Mouse (Mus musculus): Measurements from ENCODE around the gene Cul3. TPM values are rescaled to one million over a fixed set of nuclear protein-coding genes. Genes with fewer than 3 reads are reported as not detected.

Gene Cul3
- polyA plus RNA-seq, 1 experiment = 88.4 TPM

DNA sequence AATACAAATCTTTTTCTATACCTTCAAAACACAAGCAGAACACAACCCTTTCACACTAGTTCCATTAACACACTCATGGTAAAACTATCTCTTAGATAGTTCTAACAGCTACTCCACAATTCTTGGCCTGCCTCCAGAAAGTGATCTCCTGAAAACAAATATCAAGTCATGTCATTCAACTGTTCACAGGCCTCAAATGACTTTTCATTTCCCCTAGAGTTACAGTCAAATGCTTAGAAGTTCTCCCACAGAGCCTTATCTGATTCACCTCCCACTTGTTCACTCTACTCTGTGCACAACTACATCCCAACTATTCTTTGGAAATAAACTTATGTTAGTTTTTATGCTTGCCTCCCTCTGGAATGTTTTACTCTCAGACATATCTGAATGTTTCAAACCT is 15.9 kb downstream of the Cul3 start:
- no peak for DNase-seq (ENCODE audit: extremely low spot score in 1 of 2, low spot score in 1 of 2)

- DNase-seq (ENCODE audit: extremely low spot score in 1 of 2, low spot score in 1 of 2) = no peak
Measured at GRCm38 (mm10) chr1:80315533-80316045, 24.7 kb downstream of the Cul3 start.

DNA sequence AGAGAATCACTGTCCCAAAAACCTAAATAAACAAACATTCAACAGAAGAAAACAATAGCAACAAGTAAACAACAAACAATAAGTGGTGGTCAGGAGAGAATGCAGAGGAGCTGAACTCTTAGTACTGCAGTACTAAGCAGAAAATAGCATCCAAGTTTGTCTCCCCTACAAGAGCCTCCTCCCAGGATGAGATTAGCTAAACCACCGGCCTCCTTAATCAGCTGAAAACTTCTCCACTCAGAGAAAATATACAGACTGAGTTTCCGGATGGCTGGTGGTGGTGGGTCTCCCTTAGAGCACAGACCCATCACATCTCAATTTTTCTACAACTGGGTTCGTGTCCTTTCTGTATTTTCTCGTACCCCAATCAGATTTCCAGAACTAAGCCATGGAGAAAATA is 47.0 kb downstream of the Cul3 start:
- no peak for DNase-seq (ENCODE audit: extremely low spot score in 1 of 2, low spot score in 1 of 2)

DNA sequence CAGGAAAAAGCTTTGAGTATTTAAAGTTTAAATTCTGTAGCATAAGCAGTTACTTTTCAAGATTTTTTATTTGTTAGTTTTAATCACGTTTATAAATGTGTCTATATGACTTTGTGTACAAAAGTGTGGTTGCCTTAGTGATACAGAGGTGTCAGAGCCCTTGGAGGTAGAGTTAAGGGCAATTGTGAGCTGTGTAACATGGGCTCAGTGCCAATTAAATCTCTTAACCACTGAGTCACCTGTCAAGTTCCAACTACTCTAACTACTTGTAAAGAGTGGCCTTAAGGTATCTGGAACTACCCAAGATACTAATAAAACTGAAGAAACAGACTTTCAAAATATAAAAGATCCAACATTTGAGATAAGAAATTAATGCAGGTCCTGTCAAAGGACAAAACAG is 61.5 kb downstream of the Cul3 start:
- no peak for DNase-seq (ENCODE audit: extremely low spot score in 1 of 2, low spot score in 1 of 2)

DNA sequence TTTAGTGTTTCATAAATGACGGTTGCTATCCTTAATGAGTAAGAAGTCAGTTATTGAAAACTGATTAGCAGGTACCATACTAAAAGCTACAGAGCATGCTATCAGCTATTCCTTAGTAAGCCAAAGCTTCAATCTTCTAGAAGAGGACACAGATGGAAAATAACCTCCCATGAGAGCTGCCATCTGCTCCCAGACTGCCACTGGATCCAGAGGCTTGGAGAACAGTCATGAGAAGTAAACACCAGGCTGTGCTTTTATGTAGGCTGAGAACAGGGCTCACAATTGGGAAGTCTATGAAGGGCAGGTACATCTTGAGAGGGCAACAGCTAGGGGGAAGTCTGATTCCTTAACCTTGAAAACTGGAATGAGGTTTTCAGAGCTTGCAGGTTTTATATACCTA is 79.8 kb downstream of the Cul3 start:
- DNase-seq (ENCODE audit: extremely low spot score in 1 of 2, low spot score in 1 of 2) = no peak

- no peak for DNase-seq (ENCODE audit: extremely low spot score in 1 of 2, low spot score in 1 of 2)
Measured at GRCm38 (mm10) chr1:80258632-80259031, 81.6 kb downstream of the Cul3 start.

DNA sequence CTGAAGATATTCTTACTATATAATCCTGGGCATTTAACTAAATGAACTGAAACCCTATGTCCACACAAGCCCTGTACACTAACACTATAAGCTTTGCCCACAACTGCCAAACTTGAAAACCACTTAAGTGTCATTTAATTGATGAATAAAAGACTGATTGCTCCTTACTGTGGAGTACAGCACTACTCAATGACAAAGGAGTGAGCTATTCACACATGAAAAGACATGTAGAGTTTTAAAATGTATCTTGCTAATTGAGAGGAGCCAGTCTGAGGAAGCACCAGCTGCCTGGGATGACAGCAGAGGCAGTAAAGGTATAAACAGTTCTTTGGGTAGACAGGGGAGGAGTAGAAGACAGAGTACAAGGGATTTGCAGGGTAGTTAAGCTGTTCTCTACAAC is 87.0 kb downstream of the Cul3 start:
- no peak for DNase-seq (ENCODE audit: extremely low spot score in 1 of 2, low spot score in 1 of 2)

DNA sequence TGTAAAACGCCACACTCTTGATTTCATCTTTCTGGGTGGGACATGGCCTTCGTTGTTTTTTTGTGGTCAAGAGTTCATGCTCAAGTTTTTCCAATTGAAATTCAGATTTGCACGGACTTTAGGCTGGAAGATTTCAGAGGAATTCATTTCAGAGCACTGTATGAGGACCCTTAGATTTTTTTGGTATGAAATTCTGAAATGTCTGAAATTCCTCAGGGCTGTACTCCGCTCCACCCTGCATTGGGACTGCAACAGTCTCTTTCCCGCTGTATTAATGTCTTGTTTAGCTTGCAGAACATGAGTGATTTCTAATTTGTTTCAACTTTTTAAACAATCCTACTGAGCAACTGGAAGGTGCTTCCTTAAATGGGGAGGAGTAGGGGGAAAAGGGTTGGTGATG is 90.0 kb downstream of the Cul3 start:
- no peak for DNase-seq (ENCODE audit: extremely low spot score in 1 of 2, low spot score in 1 of 2)

- DNase-seq (ENCODE audit: extremely low spot score in 1 of 2, low spot score in 1 of 2) = no peak
Measured at GRCm38 (mm10) chr1:80247131-80247530, 93.1 kb downstream of the Cul3 start.

DNA sequence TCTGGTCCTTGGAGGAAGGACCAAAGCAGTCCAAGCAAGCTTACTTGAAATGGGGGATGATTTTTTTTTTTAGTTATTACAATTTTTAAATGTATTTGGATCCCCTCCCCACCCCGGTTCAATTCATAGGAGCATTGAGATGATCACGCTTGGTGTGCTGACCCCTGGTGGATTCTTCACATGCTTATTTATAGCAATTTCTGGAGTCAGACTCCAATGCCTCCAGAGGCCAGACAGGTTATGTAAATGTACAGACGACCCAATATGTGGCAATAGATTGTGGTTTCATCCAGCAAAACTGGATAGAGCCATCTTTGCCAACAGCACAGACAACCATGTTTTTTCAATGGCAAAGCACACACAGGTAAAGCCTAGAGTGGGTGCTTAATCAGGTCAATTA is 96.2 kb downstream of the Cul3 start:
- no peak for DNase-seq (ENCODE audit: extremely low spot score in 1 of 2, low spot score in 1 of 2)

DNA sequence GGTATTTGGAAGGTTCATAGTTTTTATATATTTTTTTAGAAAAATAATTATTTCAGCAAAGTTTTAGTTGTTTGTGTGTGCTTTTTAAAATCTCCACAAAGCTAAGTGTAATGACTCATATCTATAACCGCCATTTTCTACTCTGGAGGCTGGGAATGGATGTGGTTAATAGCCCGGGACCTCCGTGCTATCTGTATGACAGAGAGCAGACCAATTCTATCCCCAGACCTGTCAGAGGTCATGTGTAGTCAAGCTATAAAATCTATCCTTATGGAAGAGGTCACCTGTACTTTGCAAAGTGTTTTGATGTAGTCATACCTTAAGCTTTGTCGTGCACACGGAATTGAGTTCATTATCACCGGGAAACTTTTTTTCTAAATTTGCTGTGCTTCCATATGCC is 98.7 kb downstream of the Cul3 start:
- DNase-seq (ENCODE audit: extremely low spot score in 1 of 2, low spot score in 1 of 2) = no peak

DNA sequence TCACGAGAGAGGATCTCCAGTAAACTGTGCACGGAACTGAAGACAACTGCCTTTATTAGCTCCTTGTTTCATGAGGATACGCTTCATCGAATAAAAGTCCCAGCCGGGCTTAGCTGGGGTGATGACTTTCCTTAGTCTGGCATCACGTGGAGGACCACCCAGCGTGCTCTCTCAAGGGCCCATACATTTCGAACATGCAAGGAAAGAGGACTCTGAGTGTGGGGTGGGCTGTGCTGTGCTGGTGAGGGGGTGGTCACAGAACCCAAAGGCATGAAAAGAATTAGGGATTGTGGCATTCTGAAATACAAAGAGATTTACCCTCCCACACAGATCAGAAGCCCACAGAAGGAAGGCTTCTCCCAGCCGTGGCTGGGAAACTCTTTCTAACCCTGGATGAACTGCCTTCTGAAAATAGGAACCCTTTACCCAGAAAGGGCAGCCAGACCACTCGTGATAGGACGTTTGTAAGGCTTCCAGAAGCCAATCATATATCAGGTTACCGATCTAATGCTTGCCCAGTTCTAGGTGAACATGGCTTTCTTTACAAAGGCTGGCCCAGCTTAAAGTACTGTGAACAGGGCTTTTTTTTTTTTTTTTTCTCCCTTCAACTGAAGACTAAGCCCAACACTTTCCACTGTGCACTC is 100.1 kb downstream of the Cul3 start:
- DNase-seq (ENCODE audit: extremely low spot score in 1 of 2, low spot score in 1 of 2) = no peak

- no peak for DNase-seq (ENCODE audit: extremely low spot score in 1 of 2, low spot score in 1 of 2)
Measured at GRCm38 (mm10) chr1:80239481-80239880, 100.8 kb downstream of the Cul3 start.

- no peak for DNase-seq (ENCODE audit: extremely low spot score in 1 of 2, low spot score in 1 of 2)
Measured at GRCm38 (mm10) chr1:80236951-80237702, 103.2 kb downstream of the Cul3 start.

- DNase-seq (ENCODE audit: extremely low spot score in 1 of 2, low spot score in 1 of 2) = no peak
Measured at GRCm38 (mm10) chr1:80236126-80236525, 104.2 kb downstream of the Cul3 start.

DNA sequence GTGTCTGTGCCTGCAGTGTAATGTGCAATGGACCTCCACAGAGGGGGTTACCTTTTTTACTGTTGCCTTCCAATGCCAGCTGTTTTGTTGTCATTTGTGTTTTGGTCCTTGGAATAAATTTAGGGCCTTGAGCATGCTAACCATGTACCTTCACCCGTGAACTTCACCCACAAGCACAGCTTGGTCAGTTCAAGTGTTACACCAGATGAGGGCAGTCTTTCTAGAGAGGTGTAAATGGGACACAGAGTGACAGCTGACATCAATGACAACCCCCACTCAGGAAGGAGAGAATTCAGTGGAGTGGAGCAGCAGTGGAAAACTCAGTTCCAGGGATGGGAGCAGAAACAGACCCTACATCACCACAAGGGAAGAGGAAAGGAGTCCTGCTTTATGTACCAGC is 109.7 kb downstream of the Cul3 start:
- no peak for DNase-seq (ENCODE audit: extremely low spot score in 1 of 2, low spot score in 1 of 2)

DNA sequence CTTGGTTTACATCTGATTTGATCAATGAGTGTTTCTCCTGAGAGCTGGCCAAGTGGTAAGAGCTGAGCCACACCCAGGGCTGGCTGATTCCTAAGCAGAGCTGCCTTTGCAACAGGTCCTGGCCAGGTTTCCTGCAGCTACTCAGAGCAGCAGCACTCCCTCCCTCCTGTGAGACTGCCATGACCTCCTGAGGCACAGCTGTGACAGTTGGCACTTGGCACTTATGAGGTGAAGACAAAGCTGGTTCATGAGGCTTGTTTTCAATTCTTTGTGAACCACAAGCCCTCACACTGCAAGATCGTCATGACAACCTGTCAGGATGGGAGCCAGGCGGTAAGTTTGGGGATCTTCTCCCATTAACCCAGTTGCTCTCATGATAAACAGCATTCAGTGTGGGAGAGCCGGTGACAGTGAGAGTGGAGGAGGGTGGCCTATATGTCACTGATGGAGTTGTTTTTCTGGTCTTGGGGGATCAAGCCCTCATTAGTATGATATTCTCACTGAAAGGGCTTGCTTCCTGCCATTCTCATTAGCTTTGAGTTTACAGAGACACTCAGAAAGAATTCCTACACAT is 115.4 kb downstream of the Cul3 start:
- DNase-seq (ENCODE audit: extremely low spot score in 1 of 2, low spot score in 1 of 2) = no peak

DNA sequence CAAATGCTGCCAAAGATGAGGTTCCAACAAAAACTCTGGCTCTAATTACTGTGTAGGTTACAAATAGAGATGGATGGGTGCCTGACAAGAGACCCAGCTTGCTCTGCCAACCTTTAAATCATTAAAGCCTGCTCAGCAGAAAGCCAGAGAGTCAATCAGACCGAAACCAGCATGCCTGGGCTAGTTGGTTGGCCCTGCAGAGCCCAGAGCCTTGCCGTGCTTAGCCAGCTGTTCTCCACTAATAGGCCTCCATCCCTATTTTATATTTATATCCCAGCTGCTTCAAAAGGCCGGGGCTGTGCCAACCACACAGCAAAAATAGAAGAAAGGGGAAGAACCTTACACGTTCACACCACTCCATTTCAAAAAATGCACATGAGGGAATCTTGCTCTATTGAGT is 119.1 kb downstream of the Cul3 start:
- no peak for DNase-seq (ENCODE audit: extremely low spot score in 1 of 2, low spot score in 1 of 2)

DNA sequence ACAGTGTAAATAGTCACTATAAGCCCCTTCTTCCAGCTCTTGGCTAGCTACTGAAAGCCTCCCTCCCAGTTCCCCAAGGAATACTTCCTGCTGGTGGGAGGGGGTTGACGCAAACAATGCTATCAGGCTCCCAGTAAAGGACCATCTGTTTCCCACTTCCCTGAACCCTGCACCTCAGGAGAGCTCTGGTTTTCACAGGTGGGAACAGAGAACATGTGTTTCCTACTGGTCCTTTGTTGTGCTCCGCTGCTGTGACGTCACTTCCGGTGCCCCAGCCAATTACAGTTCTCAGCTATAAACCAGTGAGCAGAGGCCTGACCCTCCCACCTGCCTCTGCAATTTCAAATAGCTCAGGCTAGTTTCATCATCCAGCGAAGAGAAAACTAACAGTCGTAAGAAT is 122.0 kb downstream of the Cul3 start, which contains the start of gene Fam124b:
Gene Fam124b (minus strand): TSS at position 206 of the 400 bp plus-strand sequence.
- DNase-seq (ENCODE audit: extremely low spot score in 1 of 2, low spot score in 1 of 2) = no peak
